Mouse (Mus musculus): ENCODE measurements around the gene Ppp1r37.

The Ppp1r37 gene

GRCm38 (mm10) chr7:19503481-19504068 is 59.3 kb downstream of the Ppp1r37 start:
- DNase-seq (ENCODE audit: low spot score in 2 of 2) = no peak

- DNase-seq (ENCODE audit: low spot score in 2 of 2) = no peak
These were observed 61.2 kb downstream of the Ppp1r37 start for GRCm38 (mm10) chr7:19501658-19502057.

- DNase-seq (ENCODE audit: low spot score in 2 of 2) = no peak
These were observed 62.2 kb downstream of the Ppp1r37 start for GRCm38 (mm10) chr7:19500420-19501363.

GRCm38 (mm10) chr7:19498326-19498725 is 64.5 kb downstream of the Ppp1r37 start:
- DNase-seq (ENCODE audit: low spot score in 2 of 2) = no peak

- DNase-seq (ENCODE audit: low spot score in 2 of 2) = no peak
These were observed 66.7 kb downstream of the Ppp1r37 start for GRCm38 (mm10) chr7:19496214-19496555.

- DNase-seq (ENCODE audit: low spot score in 2 of 2) = no peak
These were observed 67.2 kb downstream of the Ppp1r37 start for GRCm38 (mm10) chr7:19495521-19496213.

- no peak for DNase-seq (ENCODE audit: low spot score in 2 of 2)
These were observed 68.0 kb downstream of the Ppp1r37 start for GRCm38 (mm10) chr7:19494751-19495474.

- no peak for DNase-seq (ENCODE audit: low spot score in 2 of 2)
These were observed 71.1 kb downstream of the Ppp1r37 start for GRCm38 (mm10) chr7:19491731-19492130.

- no peak for DNase-seq (ENCODE audit: low spot score in 2 of 2)
These were observed 73.4 kb downstream of the Ppp1r37 start for GRCm38 (mm10) chr7:19489525-19489924.

GRCm38 (mm10) chr7:19486549-19486948 is 76.3 kb downstream of the Ppp1r37 start:
- no peak for DNase-seq (ENCODE audit: low spot score in 2 of 2)

GRCm38 (mm10) chr7:19485488-19485887 is 77.4 kb downstream of the Ppp1r37 start:
- no peak for DNase-seq (ENCODE audit: low spot score in 2 of 2)

GRCm38 (mm10) chr7:19483281-19483680 is 79.6 kb downstream of the Ppp1r37 start:
- no peak for DNase-seq (ENCODE audit: low spot score in 2 of 2)

All from right cerebral cortex, postnatal 36 days (tissue).